Mouse (Mus musculus): Measurements from ENCODE around the gene Zfp260.
"Not testable (repeated sequence)": the region's sequence is repeated elsewhere in the genome, so short reads cannot be mapped to it uniquely, and the experiment has no call there.

The Zfp260 gene

DNA sequence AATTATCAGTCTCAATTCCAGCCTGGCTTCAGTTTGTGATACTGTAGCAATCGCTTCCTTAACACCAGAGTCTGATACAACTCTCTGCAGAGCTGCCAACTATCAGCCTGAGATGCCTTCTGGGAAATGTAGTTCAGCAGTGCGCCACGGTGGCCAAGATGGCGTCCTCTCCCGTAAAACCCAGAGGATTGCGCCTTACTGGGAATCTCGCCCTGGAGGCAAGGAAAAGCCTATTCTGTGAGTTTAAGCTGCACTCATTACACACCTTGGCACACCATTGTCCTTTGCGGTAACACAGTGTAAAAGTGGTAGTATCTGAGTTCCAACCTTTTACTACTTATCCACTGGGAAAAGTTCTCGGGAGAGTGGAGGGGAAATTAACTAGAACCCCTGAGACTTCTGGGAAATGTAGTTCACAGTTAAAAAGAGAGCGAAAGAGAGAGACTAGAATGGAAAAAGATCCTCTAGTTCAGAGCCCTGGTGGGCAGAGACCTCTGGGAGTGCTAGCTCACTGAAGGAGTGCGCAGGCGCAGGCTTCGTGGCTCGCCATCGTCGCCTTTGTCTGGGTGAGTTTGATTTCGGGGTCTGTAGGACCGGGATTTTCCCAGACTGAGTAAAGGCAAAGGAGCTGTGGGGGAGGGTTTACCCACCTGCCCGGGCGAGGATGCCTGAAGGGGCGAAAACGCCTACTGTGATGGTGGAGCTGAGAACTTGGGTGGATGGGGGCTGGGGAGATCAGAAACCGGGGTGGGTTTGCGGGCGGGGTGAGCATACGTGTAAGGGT is at the start of gene Zfp260:
TSS of gene Zfp260 (plus strand) at position 132 of the 784 bp plus-strand sequence.
- DNase-seq, result peak; percentile 91

DNA sequence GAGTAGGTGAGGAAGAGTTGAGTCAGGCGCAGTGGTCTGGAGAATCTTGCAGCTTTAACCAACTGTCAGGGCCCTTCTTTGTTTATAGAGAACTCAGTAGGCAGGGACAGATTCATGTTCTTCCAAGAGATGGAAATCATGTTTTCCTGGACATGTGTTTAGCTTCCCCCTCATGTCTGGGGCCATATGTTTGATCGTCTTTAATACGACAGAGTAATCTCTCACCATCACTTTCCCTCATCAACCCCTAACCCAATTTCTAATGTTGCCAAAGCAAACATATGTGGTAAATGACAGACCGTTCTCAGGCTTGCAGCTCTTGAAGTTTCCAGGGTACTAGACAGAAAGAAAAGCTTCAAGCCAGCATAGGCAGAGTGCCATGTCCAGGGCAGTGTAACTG is 46.5 kb upstream of the Zfp260 start:
- no peak for DNase-seq

DNA sequence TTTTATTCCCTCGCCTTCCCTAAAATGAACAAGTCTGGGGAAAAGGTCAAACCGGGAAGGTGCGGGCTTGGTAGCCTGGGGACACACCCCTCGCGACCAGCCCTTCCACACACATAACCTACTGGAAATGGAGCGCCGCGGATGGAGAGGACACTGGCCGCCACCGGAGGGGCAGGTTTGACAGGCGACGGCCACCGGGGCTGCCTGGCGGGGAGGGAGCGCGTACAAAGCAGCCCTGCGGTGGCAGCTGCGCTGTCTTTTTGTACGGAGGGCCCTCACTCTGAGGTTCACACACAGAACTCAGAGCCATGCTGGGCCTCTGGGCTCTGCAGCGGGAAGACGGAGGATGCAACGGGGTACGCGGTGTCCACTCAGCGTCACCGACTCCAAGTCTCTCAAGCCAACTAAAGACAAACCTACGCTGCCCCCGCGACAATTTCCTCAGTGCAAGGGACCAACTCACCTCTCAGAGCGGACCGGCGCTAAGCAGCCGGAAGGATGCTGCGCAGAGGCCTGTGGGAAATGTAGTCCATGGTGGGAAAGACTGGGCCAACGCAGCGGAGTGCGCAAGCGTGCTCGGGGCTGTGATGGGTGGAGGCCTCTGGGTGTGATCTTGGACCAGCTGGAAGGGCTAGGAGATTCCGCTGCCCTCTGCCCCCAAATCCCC is 43.6 kb upstream of the Zfp260 start, which contains the start of gene Zfp14:
TSS of gene Zfp14 (minus strand) at position 499 of the 667 bp plus-strand sequence.
- DNase-seq, result peak; percentile 90

DNA sequence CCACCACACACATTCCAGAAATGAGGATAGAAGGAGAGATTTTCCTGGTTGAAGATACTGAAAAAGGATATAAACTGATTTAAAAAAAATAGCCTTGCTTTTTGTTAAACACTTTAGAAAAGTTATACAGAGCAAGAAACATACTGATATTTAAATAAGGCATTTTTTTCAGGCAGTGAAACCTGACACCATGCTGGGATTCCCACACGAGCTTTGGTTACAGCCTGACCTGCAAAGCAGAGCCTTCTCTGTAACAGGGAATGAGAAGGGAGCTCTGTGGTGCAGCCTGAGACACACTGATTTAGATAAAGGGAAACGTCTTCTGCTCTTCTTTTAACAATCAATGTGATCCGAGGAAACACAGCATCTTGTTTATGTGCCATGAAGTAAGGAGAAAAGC is 41.0 kb upstream of the Zfp260 start:
- no peak for DNase-seq

DNA sequence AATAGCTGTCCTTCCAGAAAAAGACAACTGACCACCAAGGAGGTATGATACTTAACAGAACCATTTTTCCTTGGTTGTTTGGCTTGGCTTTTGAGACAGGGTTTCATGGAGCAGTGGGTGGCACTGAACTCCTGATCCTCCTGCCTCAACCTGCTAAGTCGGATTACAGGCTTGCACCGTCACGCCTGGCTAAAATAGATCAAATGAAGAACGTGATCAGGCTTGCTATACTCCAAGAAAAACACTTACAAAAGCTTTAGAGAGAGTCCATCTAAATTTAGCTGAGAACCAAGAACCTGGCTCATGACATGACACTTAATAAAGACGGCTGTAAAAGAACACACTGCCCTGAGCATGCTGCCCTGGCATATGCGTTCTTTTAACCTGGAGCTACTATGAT is 34.2 kb upstream of the Zfp260 start:
- no peak for DNase-seq

DNA sequence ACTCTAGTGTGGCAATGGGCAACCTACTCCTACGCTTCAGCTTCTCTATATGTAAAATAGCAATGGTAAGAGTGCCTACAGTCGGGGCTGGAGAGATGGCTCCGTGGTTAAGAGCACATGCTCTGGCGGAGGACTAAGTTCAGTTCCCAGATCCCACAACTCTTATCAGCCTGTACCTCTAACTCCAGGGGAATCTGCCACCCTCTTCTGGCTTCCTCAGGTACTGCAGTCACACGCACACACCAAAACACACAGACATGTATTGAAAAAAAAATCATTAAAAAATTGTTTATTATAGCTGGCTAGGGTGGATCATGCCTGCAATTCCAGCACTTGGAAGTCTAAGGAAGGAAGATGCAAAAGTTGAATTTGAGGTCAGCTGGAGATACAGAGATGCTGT is 32.1 kb upstream of the Zfp260 start:
- DNase-seq, result peak; percentile 36

DNA sequence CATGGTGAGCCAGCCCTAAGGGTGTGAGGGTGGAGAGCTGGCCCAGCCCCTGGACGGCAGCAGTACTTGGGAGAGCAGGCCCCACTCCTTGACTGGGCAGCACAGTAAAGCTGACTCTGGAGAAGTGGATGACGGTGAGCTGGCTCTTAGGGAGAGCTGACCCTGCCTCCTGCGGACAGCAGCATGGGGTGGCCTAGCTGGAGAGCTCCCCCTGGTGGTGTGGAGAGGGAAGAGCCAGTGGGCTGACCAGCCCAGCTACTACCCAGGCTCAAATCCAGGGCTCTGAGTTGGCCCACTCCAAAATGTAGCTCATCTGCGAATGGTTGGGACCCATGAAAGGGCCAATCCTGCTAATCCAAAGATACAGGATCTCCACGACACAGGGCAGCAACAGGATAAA is 30.0 kb upstream of the Zfp260 start:
- DNase-seq, result no peak

DNA sequence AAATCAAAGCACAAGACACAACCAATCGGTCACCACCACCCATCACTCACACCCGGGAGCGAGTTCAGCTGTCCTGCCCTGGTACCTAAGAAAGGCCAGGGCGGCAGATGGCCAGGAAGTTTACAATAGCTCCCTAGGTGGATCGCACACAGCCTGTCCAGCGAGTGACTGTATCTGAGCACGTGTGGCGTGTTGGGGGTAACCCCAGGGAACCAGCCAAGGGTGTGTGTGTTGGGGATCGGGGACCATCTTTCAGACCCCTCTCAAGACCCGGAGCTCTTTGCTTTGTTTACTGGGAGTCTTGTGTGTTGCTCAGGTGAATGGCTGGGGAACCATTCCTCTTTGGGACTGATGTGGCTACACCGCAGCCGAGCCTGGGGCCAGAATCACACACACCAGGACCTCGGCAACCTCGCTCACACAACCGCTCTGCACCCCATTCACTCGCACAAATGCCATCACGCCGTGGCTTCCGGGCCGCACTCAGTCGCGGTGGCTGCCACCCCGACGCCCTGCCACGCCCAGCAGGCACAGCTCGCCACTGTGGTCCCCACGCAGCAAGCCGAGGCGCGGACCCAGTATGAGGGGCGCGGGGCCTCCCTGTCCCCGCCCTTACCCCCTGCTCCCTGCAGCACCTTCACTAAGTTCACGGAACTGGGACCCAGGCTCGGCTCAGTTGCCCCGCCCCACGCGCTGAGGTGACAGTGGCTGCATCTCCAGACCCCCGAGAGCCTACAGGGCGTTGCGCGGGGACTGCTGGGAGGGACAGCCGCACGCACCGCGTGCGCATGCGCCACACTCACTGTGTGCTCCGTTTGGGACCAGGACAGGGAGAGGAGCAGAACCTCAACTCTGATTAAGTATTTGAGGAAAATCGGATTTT is 22.2 kb upstream of the Zfp260 start, which contains the start of gene Zfp82:
TSS of gene Zfp82 (minus strand) at position 755 of the 883 bp plus-strand sequence.
- peak; percentile 90 for DNase-seq

DNA sequence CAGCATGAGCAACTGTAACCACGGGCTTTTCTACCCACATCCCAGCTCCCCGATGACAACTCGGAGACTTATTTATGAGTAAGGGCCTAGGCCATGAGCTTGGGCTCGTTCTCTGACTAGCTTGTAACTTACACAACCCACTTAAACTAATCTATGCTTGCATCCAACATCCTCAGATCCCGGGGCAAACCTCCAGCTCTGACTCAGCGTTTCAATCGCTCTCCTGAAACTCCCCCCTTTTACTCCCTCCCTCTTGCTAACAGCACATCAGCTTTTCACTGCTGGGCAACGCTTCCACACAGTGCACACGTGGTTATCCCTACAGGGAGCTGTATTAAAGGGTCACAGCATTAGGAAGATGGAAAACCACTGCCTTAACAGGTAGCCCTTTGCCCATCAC is 8.1 kb upstream of the Zfp260 start:
- no peak for DNase-seq

DNA sequence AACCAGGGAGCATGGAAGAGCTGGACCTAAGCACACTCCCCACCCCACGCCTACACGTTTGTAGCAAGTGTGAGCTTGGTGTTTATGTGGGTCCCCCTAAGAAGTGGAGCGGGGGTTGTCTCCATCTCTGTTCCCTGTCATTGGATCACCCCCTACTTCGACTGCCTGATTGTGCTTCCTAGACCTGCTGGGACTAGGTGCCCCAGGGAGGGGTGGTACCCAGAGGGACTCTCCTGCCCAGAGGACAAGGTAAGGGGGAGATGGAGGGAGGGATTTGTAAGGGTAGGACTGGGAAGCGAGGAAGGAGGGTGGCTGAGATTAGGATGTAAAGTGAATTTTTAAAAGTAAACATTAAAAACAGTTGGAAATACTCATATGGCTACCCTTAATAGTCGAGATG is 5.2 kb upstream of the Zfp260 start:
- no peak for DNase-seq

DNA sequence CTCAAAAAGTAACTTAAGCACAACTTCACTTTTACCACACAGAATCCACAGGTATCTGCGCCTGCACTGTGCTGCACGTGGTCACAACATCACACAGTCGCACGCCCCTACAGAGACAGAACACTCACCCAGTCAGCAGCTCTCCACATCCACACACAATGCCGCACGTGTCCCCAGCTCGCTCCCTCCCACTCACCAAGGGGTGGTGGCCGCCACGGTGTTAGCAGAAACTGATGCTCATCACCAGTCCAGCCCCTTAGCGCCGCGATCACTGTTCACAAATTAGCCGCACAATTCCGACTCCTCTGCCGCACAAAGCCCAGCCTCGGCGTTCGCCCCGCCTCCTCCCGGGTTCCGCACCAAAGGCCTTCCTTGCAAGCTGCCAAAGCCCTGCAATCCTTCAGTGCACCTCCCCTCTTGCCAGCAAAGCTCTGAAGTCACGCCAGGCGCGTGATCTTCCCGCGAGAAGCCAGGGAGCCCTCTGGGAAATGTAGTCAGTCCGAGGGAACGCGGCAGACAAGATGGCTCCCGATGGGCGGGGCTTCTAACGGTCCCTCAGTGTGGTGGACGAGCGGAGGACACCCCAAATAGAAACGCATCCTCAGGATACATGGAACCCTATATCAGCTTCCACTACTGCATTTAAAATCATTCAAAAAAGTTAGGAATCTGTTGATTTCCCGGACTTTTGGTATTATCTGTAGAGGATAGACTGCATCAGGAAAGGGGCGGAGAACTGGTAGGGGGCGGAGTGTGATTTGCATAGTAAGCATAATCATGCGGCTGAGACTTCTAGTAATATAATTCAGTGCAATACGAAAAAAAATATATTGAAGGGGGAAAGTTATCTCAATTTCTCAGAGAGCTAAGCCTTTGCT is 4.2 kb upstream of the Zfp260 start, which contains the start of the genes Gm26920 and Zfp566:
TSS of gene Gm26920 (minus strand) at position 319 of the 878 bp plus-strand sequence.
TSS of gene Zfp566 (minus strand) at position 436 of the 878 bp plus-strand sequence.
- peak; percentile 95 for DNase-seq

DNA sequence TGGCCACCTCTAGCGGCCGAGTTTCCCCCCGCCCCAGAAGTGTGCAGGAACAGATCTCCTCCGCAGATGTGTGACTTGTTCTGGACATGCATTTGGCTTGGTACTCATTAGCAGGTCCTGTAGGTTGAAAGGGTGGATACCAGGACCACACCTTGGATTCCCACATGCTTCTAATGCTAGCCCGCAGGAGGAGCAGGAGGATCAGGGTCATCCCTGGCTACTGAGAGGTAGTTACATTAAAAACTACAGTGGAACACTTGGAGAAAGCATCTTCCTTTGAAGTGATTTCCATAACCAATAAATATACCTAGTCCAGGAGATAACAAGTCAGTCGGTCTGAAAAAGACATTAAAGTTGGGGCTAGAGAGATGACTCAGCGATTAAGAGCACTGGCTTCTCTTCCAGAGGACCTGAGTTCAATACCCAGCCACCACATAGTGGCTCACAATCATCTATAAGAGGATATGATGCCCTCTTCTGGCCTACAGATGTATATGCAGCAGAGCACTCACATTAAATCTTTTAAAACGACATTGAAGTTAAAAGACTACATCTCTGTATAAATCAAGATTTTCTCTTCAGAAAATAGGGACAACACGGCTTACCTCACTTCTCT is 3.5 kb upstream of the Zfp260 start:
- DNase-seq, result no peak

DNA sequence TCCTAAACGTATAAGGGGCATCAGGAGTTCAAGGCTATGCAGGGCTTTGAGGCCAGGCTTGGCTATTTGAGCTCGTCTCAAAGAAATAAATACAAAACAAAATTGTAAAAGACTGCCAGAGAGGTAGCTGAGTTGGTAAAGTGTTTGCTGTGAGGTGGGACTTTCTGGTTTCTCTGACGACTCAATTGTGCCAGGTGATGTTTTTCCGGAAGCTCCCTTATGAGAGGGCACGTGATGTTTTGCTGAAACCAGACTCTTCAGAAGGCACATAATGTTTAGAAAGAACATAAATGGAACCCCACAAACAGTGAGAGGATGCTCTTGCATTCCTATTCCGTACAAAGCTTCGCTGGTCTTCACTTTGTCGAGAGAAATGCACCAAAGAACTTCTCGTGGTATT is 1.9 kb upstream of the Zfp260 start:
- no peak for DNase-seq

DNA sequence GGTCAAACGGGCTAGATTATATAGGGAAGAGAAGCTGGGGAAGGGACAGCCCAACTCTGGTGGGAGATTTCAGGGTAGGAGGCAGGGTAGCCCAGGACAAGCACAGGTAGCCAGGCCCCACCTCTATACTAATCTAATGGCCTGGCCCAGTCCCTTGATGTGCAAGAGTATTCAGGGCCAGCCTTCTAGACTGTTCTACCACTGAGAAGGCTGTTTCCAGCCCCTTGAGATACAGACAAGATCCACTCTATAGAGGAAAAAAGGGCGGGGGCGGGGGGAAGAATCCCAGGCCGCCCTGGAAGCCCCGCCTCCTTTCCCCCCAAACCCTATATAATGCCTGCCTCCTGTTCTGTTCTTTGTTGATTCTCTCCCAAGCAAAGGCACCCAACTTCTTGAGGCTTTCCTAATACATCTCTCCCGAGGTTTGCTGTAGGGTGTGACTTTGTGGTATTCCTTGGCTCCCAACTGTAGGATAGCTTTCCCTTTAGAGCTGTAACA is 610 bp upstream of the Zfp260 start:
- no peak for DNase-seq

DNA sequence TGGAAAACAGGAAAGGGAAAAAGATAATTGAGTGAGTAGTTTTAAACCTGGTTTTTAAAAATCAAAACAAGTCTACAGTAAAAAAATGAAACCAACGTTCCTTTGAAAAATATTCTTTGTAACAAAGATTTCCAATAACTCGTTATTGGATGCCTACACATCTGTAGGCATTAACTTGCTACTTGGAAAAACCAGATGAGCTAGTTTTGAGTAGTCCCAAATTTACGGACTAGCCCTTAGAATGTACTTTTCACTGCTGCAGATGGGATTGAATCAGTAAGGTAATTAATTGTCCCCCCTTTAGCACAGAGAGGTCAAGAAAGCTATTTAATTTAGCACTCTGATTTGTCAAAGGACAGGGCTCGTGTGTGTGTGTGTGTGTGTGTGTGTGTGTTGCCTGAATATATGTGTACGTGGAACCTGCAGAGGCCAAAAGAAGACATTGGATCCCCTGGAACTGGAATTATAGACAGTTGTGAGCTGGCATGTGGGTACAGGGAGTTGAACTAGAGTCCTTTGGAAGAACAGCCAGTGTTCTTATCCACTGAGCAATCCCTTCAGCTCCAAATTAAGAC is 1.1 kb downstream of the Zfp260 start:
- no peak for DNase-seq

DNA sequence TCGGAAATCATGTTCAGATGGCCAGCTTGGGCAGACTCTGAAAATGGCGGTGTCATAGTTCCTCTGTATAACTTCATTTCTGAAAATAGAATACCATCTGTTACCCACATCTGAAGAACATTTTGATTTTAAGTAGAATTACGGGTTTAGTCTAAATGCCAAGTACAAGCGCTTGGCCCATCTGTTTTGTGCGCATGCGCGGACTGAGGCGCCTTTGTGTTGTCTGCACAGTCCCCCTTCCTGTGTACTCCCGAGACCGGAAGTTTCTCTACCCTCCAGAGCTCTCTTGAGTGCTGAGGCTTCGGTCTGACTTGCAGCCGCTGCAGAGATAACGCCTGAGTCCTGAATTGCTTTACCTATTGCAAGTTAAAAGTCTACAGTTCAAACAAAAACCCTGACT is 4.7 kb downstream of the Zfp260 start:
- peak; percentile 77 for DNase-seq

DNA sequence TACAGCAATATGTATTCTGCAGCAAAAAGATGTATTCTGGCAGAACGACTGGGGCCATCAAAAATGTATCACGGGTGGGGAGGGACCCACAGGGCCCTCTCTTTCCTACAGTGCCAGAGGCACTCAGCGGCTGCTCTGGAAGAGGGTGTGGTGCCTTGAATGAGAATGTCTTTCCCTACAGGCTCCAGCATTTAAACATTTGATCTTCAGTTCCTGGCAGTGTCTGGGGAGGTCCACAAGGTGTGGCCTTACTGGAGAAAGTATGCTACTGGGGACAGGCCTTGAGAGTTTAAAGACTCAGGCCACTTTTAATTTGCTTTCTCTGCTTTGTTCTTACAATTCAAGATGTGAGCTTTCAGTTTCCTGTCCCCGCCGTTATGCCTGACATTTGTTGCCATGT is 21.5 kb downstream of the Zfp260 start:
- no peak for DNase-seq

DNA sequence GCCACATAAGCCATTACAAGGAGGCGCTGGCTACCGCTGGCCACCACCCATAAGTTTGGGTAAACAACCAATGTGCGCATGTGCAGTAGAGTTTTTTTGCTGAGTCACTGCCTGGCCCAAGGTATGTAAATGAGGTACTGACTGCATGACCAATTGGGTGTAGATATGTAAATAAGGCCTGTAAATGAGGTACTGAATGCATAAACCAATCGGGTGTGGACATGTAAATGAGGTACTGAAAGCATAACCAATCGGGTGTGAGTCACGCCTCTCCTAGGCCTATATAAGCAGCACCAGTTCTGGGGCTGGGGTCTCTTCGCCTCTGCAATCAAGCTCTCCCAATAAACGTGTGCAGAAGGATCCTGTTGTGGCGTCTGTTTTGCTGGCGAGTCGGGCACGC is 23.4 kb downstream of the Zfp260 start:
- not testable (repeated sequence) for DNase-seq

DNA sequence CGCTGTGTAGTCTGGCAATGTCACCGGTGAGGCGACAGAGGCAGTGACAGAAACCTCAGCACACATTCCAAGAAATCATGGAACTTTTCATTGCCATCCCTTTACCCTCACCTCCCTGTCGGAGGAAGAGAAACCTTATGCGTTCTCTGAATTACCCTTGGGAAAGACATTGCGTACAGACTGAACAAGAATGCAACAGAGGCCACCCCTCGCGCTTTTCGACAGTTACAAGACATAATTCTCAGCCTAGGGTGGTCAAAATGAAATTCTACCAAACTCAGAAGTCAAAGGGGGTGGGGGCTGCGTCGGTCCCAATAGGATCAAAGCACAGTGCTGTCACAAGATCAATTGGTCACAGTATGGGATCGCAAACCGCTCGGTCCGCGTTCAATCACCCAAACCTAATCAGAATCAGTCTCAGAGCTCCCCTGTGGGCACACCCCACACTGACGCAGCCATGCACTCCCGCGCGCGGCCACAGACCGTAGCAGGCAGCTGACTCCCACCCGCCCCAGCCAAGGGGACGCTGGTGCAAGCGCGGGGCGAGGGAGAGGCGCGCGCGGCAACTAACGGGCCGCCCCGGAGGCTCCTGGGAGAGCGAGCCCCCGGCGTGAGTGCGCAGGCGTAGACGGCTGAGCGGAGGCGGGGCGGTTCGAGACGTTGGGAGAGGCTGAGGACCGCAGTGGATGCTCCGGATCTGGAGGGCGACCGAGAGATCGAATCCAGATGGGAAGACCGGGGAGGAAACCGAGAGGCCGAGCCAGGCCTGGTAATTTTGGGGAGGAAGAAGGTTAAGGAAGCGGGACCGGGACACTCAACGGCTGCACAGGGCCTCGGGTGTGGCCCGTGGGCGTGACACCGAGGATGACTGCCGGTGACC is 27.0 kb downstream of the Zfp260 start, which contains the start of gene Zfp382:
TSS of gene Zfp382 (plus strand) at position 635 of the 880 bp plus-strand sequence.
- peak; percentile 93 for DNase-seq

DNA sequence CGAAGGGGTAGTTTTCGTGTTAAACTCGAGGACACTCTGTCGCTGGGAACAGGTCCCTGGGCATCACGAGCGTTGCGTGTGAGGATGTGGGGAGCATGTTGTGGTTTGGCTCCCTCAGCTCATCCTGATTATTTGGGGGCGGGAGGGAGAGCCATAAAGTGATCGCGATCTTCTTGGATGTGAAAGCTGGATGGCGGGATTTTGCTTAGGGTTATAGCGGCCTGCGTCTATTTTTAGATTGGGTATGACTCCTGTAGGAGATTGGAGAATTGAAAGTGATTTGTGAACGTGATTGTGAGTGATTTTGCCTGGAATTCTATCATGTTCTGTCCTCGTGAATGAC is 27.6 kb downstream of the Zfp260 start:
- no peak for DNase-seq
